Mouse (Mus musculus): ENCODE measurements at regions not wholly inside any gene's neighbourhood (a gene's known extent, or its start where the extent isn't known, plus 50 kb on each side); places are given as distances from the start of the nearest gene placed in this dataset.

DNA sequence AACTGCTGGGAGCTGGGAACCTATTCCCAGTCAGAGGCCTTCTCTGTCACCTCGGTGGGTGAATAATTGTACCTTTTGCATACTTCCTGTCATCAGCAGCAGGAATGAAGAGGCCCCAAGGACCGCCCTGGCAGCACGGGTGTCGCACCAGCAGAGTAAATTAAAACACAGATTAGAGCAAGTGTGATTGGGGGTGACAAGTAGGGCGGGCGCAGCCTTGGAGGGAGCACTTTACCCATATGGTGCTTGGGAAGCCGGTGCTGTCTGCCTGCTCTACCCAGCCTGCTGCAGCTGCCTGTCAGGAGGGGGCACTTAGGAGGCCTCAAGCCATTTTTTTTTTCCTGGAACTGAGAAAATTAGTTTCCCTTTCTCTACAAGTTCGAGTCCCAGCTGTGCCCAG, 264.6 kb upstream of the Irx3 start:
- H3K9me3 ChIP-seq (replicated peaks): no peaks in the 10 kb centered on the region
- H3K4me3 ChIP-seq: no peak overlapping the region
- 19% methylated on average over 8 of the region's 8 CpGs for WGBS
- no peak for DNase-seq (ENCODE audit: low spot score)
- peaks cover 29% of the 10 kb centered on the region for H3K4me1 ChIP-seq
- H3K36me3 ChIP-seq: no peaks in the 10 kb centered on the region
- no peak overlapping the region for H3K27ac ChIP-seq
- peaks cover 100% of the 10 kb centered on the region for H3K27me3 ChIP-seq (ENCODE audit: low read depth, poor library complexity, severe bottlenecking)

DNA sequence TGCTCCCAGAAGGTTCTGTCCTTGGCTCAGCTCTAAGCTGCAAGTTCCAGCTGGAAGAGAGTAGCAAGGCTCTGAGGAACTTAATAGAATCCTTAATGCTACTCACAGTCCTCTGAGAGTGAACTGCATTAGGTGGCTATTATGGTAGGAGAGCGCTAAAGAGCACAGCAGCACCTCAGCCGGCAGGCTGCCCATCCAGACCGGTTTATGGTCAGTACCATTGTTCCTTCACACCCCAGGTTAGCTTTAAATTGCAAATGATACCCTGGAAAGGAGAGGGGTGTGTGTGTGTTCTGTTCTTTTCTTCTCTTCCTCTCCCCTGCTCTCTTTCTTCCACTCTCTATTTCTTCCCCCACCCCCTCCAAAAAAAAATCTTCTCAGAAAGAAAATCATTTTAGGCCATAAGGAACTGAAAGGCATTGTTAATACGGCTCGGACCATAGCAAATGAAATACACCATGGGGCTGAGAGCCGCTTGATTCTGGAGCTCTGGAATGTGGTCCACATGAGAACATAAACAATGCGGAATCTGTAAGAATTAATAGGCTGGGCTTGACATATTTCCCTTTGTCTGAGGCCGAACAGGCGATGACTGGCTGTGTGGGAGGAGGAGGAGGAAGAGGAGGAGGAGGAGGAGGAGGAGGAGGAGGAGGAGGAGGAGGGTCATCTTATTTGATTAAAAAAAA, 263.8 kb upstream of the Irx3 start:
- DNase-seq (ENCODE audit: low spot score): no peak
- Histone ChIP-seq H3K4me3 (no peak overlapping the region), H3K36me3 (no peaks in the 10 kb centered on the region), H3K27me3 (ENCODE audit: low read depth, poor library complexity, severe bottlenecking) (peaks cover 100% of the 10 kb centered on the region), H3K27ac (no peak overlapping the region), H3K4me1 (peaks cover 29% of the 10 kb centered on the region), H3K9me3 (replicated peaks) (no peaks in the 10 kb centered on the region)
- WGBS: 10% methylated on average over 8 of the region's 9 CpGs

DNA sequence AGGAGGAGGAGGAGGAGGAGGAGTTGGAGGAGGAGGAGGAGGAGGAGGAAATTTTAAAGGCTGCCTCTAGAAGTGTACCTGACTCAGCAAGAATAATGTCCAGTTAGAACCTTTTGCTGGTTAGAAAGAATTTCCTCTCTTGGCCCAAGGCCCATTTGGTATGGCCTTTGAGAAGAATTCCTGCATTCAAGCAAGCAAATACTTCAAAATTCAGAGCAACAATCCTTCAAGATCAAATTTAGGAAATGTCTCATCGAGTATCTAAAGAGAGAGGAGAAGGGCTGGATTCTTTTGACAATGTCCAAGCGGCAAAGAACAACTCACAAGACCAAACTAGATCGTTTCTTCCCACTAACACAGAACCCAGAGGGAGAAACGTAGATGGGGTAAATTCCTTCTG, 263.1 kb upstream of the Irx3 start:
- H3K27ac ChIP-seq: no peak overlapping the region
- peaks cover 99% of the 10 kb centered on the region for H3K27me3 ChIP-seq (ENCODE audit: low read depth, poor library complexity, severe bottlenecking)
- H3K4me3 ChIP-seq: no peak overlapping the region
- no peaks in the 10 kb centered on the region for H3K36me3 ChIP-seq
- peaks cover 29% of the 10 kb centered on the region for H3K4me1 ChIP-seq
- no peaks in the 10 kb centered on the region for H3K9me3 ChIP-seq (replicated peaks)
- no peak for DNase-seq (ENCODE audit: low spot score)
- WGBS: 30% methylated on average over 4 of the region's 4 CpGs

DNA sequence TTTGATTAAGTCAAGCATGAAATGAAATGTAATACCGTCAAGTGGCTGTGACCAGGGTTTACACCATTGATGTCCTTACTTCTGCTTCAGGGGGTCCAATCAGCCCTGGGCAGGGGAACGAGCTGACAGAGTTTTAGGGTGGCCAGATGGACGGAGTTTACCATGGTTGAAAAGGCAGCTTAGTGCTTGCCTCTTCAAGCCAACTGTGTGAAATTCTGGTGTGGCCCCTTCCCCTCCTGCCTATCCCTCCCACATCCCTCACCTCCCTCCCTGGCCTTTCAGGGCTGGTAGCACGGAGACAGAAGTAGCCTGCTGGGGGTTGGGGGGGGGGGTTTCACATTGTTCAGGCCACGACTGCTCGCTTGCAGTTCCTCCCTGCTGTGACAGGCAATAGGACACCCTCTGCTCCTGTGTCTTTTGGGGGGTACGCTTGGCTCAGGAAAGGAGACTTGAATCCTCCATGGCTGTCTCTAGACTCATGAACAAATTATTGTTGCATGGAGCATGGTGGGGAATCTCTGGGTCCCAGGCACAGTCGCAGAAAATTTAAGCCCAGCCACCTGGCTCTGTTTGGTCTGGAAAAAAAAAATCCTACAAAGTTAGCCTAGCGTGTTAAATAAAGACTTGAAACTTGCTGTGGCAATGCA, 262.4 kb upstream of the Irx3 start:
- WGBS: 15% methylated on average over 9 of the region's 9 CpGs
- Histone ChIP-seq H3K27me3 (ENCODE audit: low read depth, poor library complexity, severe bottlenecking) (peaks cover 99% of the 10 kb centered on the region), H3K36me3 (no peaks in the 10 kb centered on the region), H3K4me1 (peaks cover 29% of the 10 kb centered on the region), H3K9me3 (replicated peaks) (no peaks in the 10 kb centered on the region), H3K27ac (no peak overlapping the region), H3K4me3 (no peak overlapping the region)
- DNase-seq (ENCODE audit: low spot score): no peak

DNA sequence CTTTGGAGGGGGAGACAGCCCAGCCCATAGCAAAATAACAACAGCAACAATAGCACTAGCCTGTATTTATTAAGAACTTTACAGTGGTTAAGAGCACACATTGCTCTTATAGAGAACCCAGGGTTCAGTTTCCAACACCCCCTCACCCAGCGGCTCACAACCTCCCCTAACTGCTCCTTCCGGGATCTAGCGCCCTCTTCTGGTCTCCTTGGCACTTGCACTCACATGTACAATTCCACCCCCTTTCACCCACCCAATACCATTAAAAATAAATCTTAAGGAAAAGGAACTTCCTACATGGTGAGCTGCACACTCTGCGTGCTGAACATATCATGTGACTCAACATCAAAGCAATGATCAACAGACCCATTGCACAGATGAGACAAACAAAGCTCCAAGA, 261.5 kb upstream of the Irx3 start:
- H3K27me3 ChIP-seq (ENCODE audit: low read depth, poor library complexity, severe bottlenecking): peaks cover 99% of the 10 kb centered on the region
- 77% methylated on average over 4 of the region's 4 CpGs for WGBS
- no peak overlapping the region for H3K27ac ChIP-seq

DNA sequence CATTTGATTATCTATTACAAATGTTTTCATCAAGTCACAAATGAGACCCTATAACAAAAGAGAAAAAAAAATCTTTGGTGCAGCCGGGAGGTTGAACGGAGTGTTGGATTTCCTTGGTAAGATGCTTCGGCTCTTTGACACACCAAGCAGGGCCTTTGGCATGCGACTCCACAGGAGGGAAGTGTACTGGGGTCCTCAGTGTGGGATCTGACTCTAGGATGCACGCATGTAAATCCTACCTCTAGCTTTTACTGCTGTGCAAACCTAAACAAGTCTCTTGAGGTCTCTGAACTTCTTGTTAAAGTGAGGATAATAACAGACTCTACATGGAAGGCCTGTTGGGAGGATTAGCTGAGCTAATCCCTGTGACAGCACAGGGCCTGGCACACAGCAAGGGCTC, 257.6 kb upstream of the Irx3 start:
- H3K4me3 ChIP-seq: no peak overlapping the region
- H3K9me3 ChIP-seq (replicated peaks): no peaks in the 10 kb centered on the region
- H3K27me3 ChIP-seq (ENCODE audit: low read depth, poor library complexity, severe bottlenecking): peaks cover 92% of the 10 kb centered on the region
- H3K27ac ChIP-seq: no peak overlapping the region
- no peaks in the 10 kb centered on the region for H3K36me3 ChIP-seq
- peaks cover 7% of the 10 kb centered on the region for H3K4me1 ChIP-seq
- 84% methylated on average over 5 of the region's 5 CpGs for WGBS
- DNase-seq (ENCODE audit: low spot score): no peak

More for the DNA sequence above, 261.5 kb upstream of the Irx3 start:
- DNase-seq (ENCODE audit: low spot score): no peak
- Histone ChIP-seq H3K4me3 (no peak overlapping the region), H3K9me3 (replicated peaks) (no peaks in the 10 kb centered on the region), H3K4me1 (peaks cover 29% of the 10 kb centered on the region), H3K36me3 (no peaks in the 10 kb centered on the region)

DNA sequence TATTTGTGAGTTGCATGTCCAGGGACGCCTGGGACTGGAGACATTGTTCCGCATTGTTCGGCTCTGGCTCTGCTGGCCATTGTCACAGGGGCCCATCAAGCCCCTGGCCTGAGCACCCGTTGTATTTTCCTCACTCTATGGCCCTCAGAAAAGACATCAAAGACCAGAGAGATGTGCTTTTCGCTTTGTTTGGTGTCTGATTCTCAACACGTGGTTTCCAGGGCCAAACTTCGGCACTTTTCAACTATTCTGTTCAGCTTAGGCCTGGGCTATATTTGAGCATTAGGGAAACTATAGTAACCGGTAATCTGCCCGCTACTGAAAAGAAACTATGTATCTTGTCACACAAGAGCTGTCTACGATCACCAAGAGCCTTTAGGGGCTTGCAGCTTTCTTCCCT, 257.1 kb upstream of the Irx3 start:
- Histone ChIP-seq H3K27ac (no peak overlapping the region), H3K4me1 (peaks cover 2% of the 10 kb centered on the region; the same call in 1 of the 2 replicates), H3K9me3 (replicated peaks) (no peaks in the 10 kb centered on the region), H3K4me3 (no peak overlapping the region), H3K36me3 (no peaks in the 10 kb centered on the region), H3K27me3 (ENCODE audit: low read depth, poor library complexity, severe bottlenecking) (peaks cover 86% of the 10 kb centered on the region)
- DNase-seq (ENCODE audit: low spot score): no peak
- WGBS: 68% methylated on average over 10 of the region's 10 CpGs

DNA sequence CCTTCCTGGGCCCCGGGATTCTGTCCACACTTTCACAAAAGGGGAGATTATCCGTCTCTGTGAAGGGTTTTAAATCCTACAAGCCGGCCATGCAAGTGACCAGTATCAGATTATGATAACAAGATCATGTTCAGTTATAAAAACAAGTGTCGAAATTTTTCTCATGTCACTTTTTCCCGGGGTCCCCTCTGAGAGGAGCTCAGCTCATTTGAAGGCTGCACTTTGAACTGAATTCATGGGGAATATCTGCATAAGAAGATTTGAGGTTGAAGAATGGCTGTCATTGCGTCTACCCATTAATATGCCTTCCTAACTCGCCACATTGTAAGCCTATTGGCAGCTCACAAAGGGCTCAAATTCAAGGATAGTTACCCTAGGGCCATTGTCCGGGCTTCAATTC, 256.0 kb upstream of the Irx3 start:
- DNase-seq (ENCODE audit: low spot score): no peak
- H3K9me3 ChIP-seq (replicated peaks): no peaks in the 10 kb centered on the region
- no peak overlapping the region for H3K4me3 ChIP-seq
- 85% methylated on average over 8 of the region's 8 CpGs for WGBS
- H3K4me1 ChIP-seq: no peaks in the 10 kb centered on the region
- H3K27ac ChIP-seq: no peak overlapping the region
- H3K36me3 ChIP-seq: no peaks in the 10 kb centered on the region
- H3K27me3 ChIP-seq (ENCODE audit: low read depth, poor library complexity, severe bottlenecking): peaks cover 75% of the 10 kb centered on the region

DNA sequence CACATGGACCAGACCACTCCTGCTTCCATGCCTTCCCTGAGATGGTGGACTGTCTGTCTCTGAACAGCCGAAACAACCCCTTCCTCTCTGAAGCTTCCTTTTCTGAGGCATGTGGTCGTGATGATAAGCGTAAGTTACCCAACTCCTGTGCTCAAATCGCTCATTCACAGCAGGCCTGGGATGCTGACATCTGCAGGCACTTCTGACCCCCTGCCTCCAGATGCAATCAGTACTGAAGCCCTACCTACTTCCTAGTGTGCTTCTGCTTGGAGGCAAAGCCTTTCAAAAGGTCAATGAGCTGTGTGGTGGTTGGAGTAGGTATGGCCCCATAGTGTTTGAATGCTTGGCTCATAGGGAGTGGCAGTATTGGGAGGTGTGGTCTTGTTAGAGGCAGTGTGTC, 253.7 kb upstream of the Irx3 start:
- Histone ChIP-seq H3K27me3 (ENCODE audit: low read depth, poor library complexity, severe bottlenecking) (peaks cover 70% of the 10 kb centered on the region), H3K27ac (no peak overlapping the region), H3K4me3 (no peak overlapping the region), H3K36me3 (no peaks in the 10 kb centered on the region), H3K9me3 (replicated peaks) (no peaks in the 10 kb centered on the region), H3K4me1 (no peaks in the 10 kb centered on the region)
- no peak for DNase-seq (ENCODE audit: low spot score)
- whole genome bisulfite sequencing: 86% methylated on average over 4 of the region's 4 CpGs

DNA sequence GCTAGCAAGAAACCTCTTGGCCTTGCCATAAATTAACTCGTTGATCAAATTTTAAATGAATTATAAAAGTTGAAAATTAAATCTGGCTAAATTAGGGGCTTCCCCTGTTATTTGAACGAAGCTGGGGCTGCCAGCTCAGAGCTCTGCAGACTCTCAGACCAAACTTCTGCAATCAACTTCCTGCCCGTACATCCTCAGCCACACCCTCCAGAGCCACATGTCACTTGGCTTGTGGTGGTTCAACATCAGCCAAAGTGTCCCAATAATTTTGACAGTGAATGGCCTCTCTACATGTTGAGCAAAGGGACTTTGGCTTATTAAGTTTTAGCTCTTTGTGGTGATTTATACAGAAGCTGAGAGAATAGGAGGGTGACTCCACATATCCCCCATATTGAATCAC, 242.8 kb upstream of the Irx3 start:
- H3K27me3 ChIP-seq (ENCODE audit: low read depth, poor library complexity, severe bottlenecking): peaks cover 77% of the 10 kb centered on the region
- peaks cover 10% of the 10 kb centered on the region for H3K4me1 ChIP-seq
- no peak overlapping the region for H3K4me3 ChIP-seq
- no peaks in the 10 kb centered on the region; the same call in 1 of the 2 replicates for H3K9me3 ChIP-seq (replicated peaks)
- 83% methylated on average over 3 of the region's 3 CpGs for WGBS
- H3K36me3 ChIP-seq: no peaks in the 10 kb centered on the region
- no peak overlapping the region for H3K27ac ChIP-seq
- no peak for DNase-seq (ENCODE audit: low spot score)

DNA sequence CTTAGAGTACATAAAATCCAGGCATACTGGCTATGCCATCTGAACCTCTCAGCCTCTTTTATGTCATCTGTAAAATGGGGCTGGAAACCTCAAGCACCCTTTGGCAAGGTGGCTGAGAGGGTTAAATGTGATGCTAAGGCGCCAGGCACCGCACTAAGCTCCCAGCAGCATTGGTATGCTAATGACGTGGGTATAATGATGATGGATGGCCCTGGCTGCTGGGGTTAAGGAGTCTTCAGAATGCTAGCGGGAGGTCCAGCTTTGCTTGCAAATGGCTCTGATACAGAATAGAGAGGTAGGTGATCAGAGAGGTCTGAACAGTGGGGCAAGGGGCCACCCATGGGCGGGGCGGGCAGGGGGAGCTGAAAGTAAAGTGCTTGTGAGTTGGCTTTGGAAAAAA, 241.1 kb upstream of the Irx3 start:
- H3K4me3 ChIP-seq: no peak overlapping the region
- 8% methylated on average over 6 of the region's 6 CpGs for WGBS
- peaks cover 10% of the 10 kb centered on the region for H3K4me1 ChIP-seq
- peaks cover 83% of the 10 kb centered on the region for H3K27me3 ChIP-seq (ENCODE audit: low read depth, poor library complexity, severe bottlenecking)
- no peak overlapping the region for H3K27ac ChIP-seq
- no peak for DNase-seq (ENCODE audit: low spot score)
- H3K36me3 ChIP-seq: no peaks in the 10 kb centered on the region
- no peaks in the 10 kb centered on the region; the same call in 1 of the 2 replicates for H3K9me3 ChIP-seq (replicated peaks)

DNA sequence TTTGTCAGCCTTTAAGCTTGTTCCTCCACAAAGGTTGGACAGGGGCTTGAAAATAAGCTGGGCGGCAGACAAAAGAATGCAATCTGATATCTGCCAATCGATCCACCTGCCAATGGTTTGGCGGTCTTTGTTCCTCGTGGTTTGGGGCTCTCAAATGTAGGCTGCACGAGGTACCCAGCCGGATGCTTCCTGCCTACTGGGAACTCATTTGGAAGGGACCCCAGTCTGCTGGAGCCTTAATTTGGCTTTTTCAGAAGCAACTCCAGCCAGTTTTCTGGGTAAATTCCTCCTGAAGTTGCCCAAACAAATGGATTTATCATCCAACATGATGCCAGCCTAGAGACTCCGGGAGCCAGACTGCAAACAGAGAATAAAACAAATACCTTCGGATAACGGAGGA, 228.1 kb upstream of the Irx3 start:
- H3K9me3 ChIP-seq (replicated peaks): no peaks in the 10 kb centered on the region
- DNase-seq (ENCODE audit: low spot score): no peak
- no peaks in the 10 kb centered on the region for H3K36me3 ChIP-seq
- H3K27me3 ChIP-seq (ENCODE audit: low read depth, poor library complexity, severe bottlenecking): peaks cover 84% of the 10 kb centered on the region
- 0 out of 2 replicates have a peak, but pooled peaks cover 4% of the 10 kb centered on the region for H3K4me1 ChIP-seq
- 54% methylated on average over 9 of the region's 9 CpGs for WGBS
- H3K4me3 ChIP-seq: no peak overlapping the region
- H3K27ac ChIP-seq: no peak overlapping the region

DNA sequence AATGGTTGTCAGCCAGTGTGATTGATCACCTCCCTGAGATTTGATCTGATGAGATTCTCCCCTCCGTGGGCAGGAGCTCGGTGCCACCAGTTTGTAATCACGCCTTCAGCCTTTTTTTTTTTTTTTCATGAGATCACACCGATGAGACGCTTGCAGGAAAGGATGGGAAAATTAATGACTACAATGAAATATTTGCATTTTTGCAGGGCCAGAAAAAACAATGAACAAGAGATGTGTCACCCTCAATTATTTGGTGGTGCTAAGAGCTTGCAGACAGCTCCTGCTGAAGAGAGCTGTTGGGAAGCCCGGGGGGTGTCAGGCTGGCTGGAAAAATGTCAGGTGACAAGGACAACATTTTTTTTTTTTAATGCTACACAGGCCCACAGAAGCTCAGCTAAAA, 227.6 kb upstream of the Irx3 start:
- H3K27ac ChIP-seq: no peak overlapping the region
- H3K9me3 ChIP-seq (replicated peaks): no peaks in the 10 kb centered on the region
- peaks cover 84% of the 10 kb centered on the region for H3K27me3 ChIP-seq (ENCODE audit: low read depth, poor library complexity, severe bottlenecking)
- H3K4me3 ChIP-seq: no peak overlapping the region
- no peak for DNase-seq (ENCODE audit: low spot score)
- WGBS: 30% methylated on average over 6 of the region's 6 CpGs
- H3K4me1 ChIP-seq: 0 out of 2 replicates have a peak, but pooled peaks cover 4% of the 10 kb centered on the region
- H3K36me3 ChIP-seq: no peaks in the 10 kb centered on the region

Measured in limb, embryonic 10.5 days (tissue).